Mouse (Mus musculus) intestine, postnatal 0 days (tissue): ENCODE results near the gene Pitpnm1. TPM values are rescaled to one million over a fixed set of nuclear protein-coding genes. Genes with fewer than 3 reads are reported as not detected.
"Not testable (repeated sequence)": the region's sequence is repeated elsewhere in the genome, so short reads cannot be mapped to it uniquely, and the experiment has no call there.

Experiments
- ATAC-seq: fragments of 200-750 bp; cut with Nextera tagmentation; 2 replicates; pipeline ENCODE4 v1.8.0; 2017; ENCODE audit warnings: mild to moderate bottlenecking, moderate TSS enrichment, moderate library complexity
- H3K27ac ChIP-seq: fragments of 300-500 bp; sonication (generic); 2 replicates; pipeline ENCODE4 v1.5.1; 2014; ENCODE audit warnings: mild to moderate bottlenecking, low read depth, low read length, moderate library complexity
- H3K27me3 ChIP-seq: fragments of 300-500 bp; sonication (generic); replicated peaks from 2 replicates; pipeline ENCODE4 v1.6.1; 2014; ENCODE audit warnings: low read length, mixed read lengths; ENCODE audit not compliant: control insufficient read depth, insufficient read depth
- H3K36me3 ChIP-seq: fragments of 300-500 bp; sonication (generic); 2 replicates; pipeline ENCODE4 v1.6.1; 2014; ENCODE audit warnings: mild to moderate bottlenecking, moderate library complexity; ENCODE audit not compliant: control insufficient read depth, insufficient read depth
- H3K4me1 ChIP-seq: fragments of 300-500 bp; sonication (generic); replicated peaks from 2 replicates; pipeline ENCODE4 v1.6.1; 2014; ENCODE audit warnings: antibody characterized with exemption, low read length, mixed read lengths; ENCODE audit not compliant: control insufficient read depth, insufficient read depth
- H3K4me2 ChIP-seq: fragments of 300-500 bp; sonication (generic); replicated peaks from 2 replicates; pipeline ENCODE4 v1.6.1; 2014; ENCODE audit warnings: low read depth, mild to moderate bottlenecking, moderate library complexity
- H3K4me3 ChIP-seq: fragments of 300-500 bp; sonication (generic); 2 replicates; pipeline ENCODE4 v1.5.1; 2014; ENCODE audit warnings: low read depth, low read length
- H3K9ac ChIP-seq: fragments of 300-500 bp; sonication (generic); 2 replicates; pipeline ENCODE4 v1.6.1; 2014; ENCODE audit warnings: mild to moderate bottlenecking, low read depth, low read length
- H3K9me3 ChIP-seq: fragments of 300-500 bp; sonication (generic); 2 replicates; pipeline ENCODE4 v1.6.1; 2016; ENCODE audit warnings: mixed run types; ENCODE audit not compliant: control insufficient read depth
- CTCF ChIP-seq: sonication (generic); IDR thresholded peaks from 2 replicates; pipeline ENCODE4 v1.5.1; 2016; ENCODE audit warnings: low read depth, mild to moderate bottlenecking, control low read depth, antibody characterized with exemption, moderate library complexity
- WGBS: fragments of 180-500 bp; shearing (Covaris S2); extraction: QIAGEN DNeasy Blood & Tissue Kit; methylation state at CpG from one replicate; pipeline ENCODE4 v1.1.7; 2014; 5-methylcytosine and 5-hydroxymethylcytosine counted together
- polyA plus RNA-seq: library from polyadenylated mRNA; unstranded; fragments of >200 nt; fragmentation: Nextera tagmentation; extraction: Ambion mirVana; gene quantifications from 2 replicates; pipeline ENCODE4 v1.2.1, GENCODE M21; 2015

Pitpnm1 gene
- polyA plus RNA-seq, 1 experiment from 2014 or later: 13.7 TPM

GRCm38 (mm10) chr19:4066877-4067276 lies 32.9 kb upstream of the Pitpnm1 start:
- Histone ChIP-seq H3K36me3 (no peaks in the 10 kb centered on the region), H3K4me2 (no peak overlapping the region), H3K4me3 (no peak overlapping the region), H3K27ac (no peak overlapping the region), H3K27me3 (no peaks in the 10 kb centered on the region), H3K4me1 (no peaks in the 10 kb centered on the region), H3K9me3 (no peaks in the 10 kb centered on the region), H3K9ac (no peak overlapping the region)
- peak; percentile 10; the same call in 1 of the 2 replicates for ATAC-seq
- TF ChIP-seq CTCF: no peak

- 63% methylated on average over 2 of the region's 2 CpGs for WGBS
- H3K9ac ChIP-seq, H3K36me3 ChIP-seq, H3K27ac ChIP-seq, H3K27me3 ChIP-seq, ATAC-seq, H3K9me3 ChIP-seq, H3K4me3 ChIP-seq, H3K4me1 ChIP-seq: not testable (repeated sequence)
- peak overlapping the region; percentile 46; the same call in 1 of the 2 replicates for H3K4me2 ChIP-seq
These were observed 31.6 kb upstream of the Pitpnm1 start for GRCm38 (mm10) chr19:4068242-4068641.

- no peak for ATAC-seq
- Histone ChIP-seq H3K27me3 (no peaks in the 10 kb centered on the region), H3K9ac (0 out of 2 replicates have a peak overlapping the region, but pooled peaks have one; percentile 23), H3K4me1 (no peaks in the 10 kb centered on the region), H3K27ac (no peak overlapping the region), H3K9me3 (no peaks in the 10 kb centered on the region), H3K4me3 (no peak overlapping the region), H3K36me3 (no peaks in the 10 kb centered on the region), H3K4me2 (peak overlapping the region; percentile 46)
- TF ChIP-seq CTCF: no peak
- 43% methylated on average over 15 of the region's 15 CpGs for WGBS
These were observed 30.9 kb upstream of the Pitpnm1 start for GRCm38 (mm10) chr19:4068717-4069410.

GRCm38 (mm10) chr19:4070311-4070710 lies 29.5 kb upstream of the Pitpnm1 start:
- H3K36me3 ChIP-seq: no peaks in the 10 kb centered on the region
- H3K4me3 ChIP-seq: no peak overlapping the region
- H3K9ac ChIP-seq: no peak overlapping the region
- H3K4me1 ChIP-seq: no peaks in the 10 kb centered on the region
- H3K27me3 ChIP-seq: no peaks in the 10 kb centered on the region
- ATAC-seq: no peak
- H3K9me3 ChIP-seq: no peaks in the 10 kb centered on the region
- WGBS: 70% methylated on average over 15 of the region's 15 CpGs
- TF ChIP-seq CTCF: no peak
- no peak overlapping the region for H3K27ac ChIP-seq
- no peak overlapping the region for H3K4me2 ChIP-seq

GRCm38 (mm10) chr19:4070756-4071155 lies 29.0 kb upstream of the Pitpnm1 start:
- Histone ChIP-seq H3K9ac (no peak overlapping the region), H3K4me2 (no peak overlapping the region), H3K9me3 (no peaks in the 10 kb centered on the region), H3K4me1 (no peaks in the 10 kb centered on the region), H3K27me3 (no peaks in the 10 kb centered on the region), H3K27ac (no peak overlapping the region), H3K36me3 (no peaks in the 10 kb centered on the region), H3K4me3 (no peak overlapping the region)
- ATAC-seq: no peak
- 83% methylated on average over 8 of the region's 8 CpGs for WGBS
- TF ChIP-seq CTCF: no peak

GRCm38 (mm10) chr19:4071406-4071805 lies 28.4 kb upstream of the Pitpnm1 start:
- H3K4me1 ChIP-seq: no peaks in the 10 kb centered on the region
- WGBS: 92% methylated on average over 6 of the region's 6 CpGs
- no peaks in the 10 kb centered on the region for H3K9me3 ChIP-seq
- no peak overlapping the region for H3K4me3 ChIP-seq
- H3K27me3 ChIP-seq: no peaks in the 10 kb centered on the region
- TF ChIP-seq CTCF: no peak
- ATAC-seq: no peak
- no peak overlapping the region for H3K9ac ChIP-seq
- H3K4me2 ChIP-seq: no peak overlapping the region
- H3K36me3 ChIP-seq: no peaks in the 10 kb centered on the region
- no peak overlapping the region for H3K27ac ChIP-seq
